Mouse (Mus musculus) left cerebral cortex, adult 11 months (tissue): ENCODE data around the gene Uxs1.

ENCODE experiments used
- DNase-seq: peaks from one replicate; pipeline ENCODE4 v3.0.0; 2022; ENCODE audit warnings: low spot score

The Uxs1 gene

GRCm38 (mm10) chr1:43722459-43722858 lies 105.1 kb downstream of the Uxs1 start:
- no peak for DNase-seq

GRCm38 (mm10) chr1:43718793-43719192 lies 108.8 kb downstream of the Uxs1 start:
- no peak for DNase-seq

DNA sequence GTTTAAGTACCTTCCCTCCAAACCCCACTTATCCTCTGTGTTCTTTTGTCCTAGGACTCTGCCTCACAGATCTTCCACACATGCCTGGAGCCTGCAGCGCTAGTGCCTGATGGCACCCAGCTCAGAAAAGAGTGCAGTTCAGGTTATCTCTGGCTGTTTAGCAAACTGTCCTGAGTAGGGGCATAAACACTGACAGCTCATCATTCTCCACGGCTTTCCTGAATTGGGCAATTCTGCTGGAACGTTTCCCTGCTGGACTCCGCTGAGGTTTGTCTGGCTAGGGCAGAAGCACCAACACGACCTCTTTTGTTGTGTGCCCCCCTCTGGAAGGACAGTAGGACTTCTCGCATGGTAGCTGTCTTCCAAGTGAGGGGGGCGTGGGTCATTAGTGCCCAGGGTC lies 109.6 kb downstream of the Uxs1 start:
- no peak for DNase-seq

GRCm38 (mm10) chr1:43714841-43715240 lies 112.8 kb downstream of the Uxs1 start:
- no peak for DNase-seq

DNA sequence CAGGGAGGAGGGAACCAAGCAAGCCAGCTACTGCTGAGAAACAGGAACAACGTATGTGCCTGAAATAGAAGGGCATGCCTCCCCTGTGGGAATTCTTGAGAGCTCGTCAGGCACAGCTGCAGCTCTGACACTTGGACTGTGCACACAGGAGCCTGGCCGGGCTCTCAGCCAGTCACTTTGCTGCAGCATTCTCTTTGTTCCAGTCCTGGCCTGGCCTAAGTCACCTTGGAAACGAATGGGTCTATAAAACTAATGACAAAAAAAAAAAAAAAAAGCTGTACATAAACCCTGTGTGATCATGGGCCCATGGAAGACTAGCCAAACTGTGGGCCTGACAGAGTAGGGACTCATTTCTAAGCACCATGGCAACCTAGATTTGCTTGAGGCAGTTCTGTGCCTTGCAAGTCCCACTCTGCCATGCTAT lies 129.0 kb downstream of the Uxs1 start:
- peak; percentile 7 for DNase-seq
